Mouse (Mus musculus): ENCODE results near the gene Evc.

DNA sequence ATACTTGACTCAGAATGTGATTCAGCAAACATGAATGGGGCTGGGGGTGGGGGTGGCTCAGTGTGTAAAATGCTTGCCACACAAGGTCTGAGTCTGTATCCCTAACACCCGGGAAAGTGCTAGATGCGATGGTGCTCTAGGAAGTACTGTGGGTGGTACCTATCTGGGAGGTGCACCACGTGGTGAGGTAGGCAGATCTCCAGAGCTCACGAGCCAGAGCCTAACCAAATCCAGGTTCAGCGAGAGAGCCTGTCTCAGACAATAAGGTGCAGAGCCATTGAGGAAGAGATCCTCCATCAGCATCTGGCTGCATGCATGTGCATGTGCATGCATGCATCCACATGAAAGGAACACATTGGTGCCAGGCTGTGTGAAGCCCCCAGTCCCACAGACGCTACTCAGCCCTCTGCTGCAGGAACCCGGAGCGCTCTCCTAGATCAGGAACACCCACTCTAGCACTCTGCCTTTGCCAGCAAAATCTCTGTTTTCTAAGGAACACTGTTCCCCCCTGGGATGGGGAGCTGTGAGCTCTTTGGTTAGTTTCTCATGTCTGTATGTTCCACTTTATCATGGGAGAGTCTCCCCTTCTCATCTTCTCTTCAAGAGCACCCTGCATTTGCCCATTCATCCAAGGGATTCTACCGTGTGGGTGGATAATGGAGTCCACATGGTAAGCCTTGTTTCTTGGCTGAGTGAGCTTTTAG, 84.4 kb downstream of the Evc start:
- no peak for TF ChIP-seq CTCF (IDR thresholded peaks at IDR 0.05; ENCODE audit: control insufficient read depth, insufficient read depth, insufficient read length)
- TF ChIP-seq MYOD1 (IDR thresholded peaks at IDR 0.05; ENCODE audit: control insufficient read depth, insufficient read length, low read depth): no peak
